Mouse (Mus musculus) intestine, embryonic 16.5 days (tissue): ENCODE data around the gene Trpm6. TPM values are rescaled to one million over a fixed set of nuclear protein-coding genes. Genes with fewer than 3 reads are reported as not detected.

Experiments
- ATAC-seq: fragments of 200-750 bp; cut with Nextera tagmentation; 2 replicates; pipeline ENCODE4 v1.8.0; 2017; ENCODE audit warnings: moderate TSS enrichment, moderate library complexity
- H3K27ac ChIP-seq: fragments of 300-500 bp; sonication (generic); 2 replicates; pipeline ENCODE4 v1.5.1; 2014; ENCODE audit warnings: mild to moderate bottlenecking, low read length
- H3K27me3 ChIP-seq: fragments of 300-500 bp; sonication (generic); replicated peaks from 2 replicates; pipeline ENCODE4 v1.6.1; 2014; ENCODE audit warnings: low read length, control low read depth, mixed read lengths; ENCODE audit not compliant: control insufficient read depth, insufficient read depth
- H3K36me3 ChIP-seq: fragments of 300-500 bp; sonication (generic); 2 replicates; pipeline ENCODE4 v1.6.1; 2014; ENCODE audit warnings: low read length, control low read depth; ENCODE audit not compliant: control insufficient read depth, insufficient read depth
- H3K4me1 ChIP-seq: fragments of 300-500 bp; sonication (generic); 2 replicates; pipeline ENCODE4 v1.6.1; 2014; ENCODE audit warnings: low read length, control low read depth, mixed read lengths; ENCODE audit not compliant: control insufficient read depth, insufficient read depth
- H3K4me2 ChIP-seq: fragments of 300-500 bp; sonication (generic); 2 replicates; pipeline ENCODE4 v1.6.1; 2014; ENCODE audit warnings: low read depth, low read length, control low read depth
- H3K4me3 ChIP-seq: fragments of 300-500 bp; sonication (generic); 2 replicates; pipeline ENCODE4 v1.5.1; 2014; ENCODE audit warnings: mild to moderate bottlenecking, low read length
- H3K9ac ChIP-seq: fragments of 300-500 bp; sonication (generic); 2 replicates; pipeline ENCODE4 v1.6.1; 2014; ENCODE audit warnings: low read depth, low read length
- H3K9me3 ChIP-seq: fragments of 300-500 bp; sonication (generic); 2 replicates; pipeline ENCODE4 v1.6.1; 2016; ENCODE audit warnings: low read length, control low read depth; ENCODE audit not compliant: control insufficient read depth
- WGBS: fragments of 180-500 bp; shearing (Covaris S2); extraction: QIAGEN DNeasy Blood & Tissue Kit; methylation state at CpG from one replicate; pipeline ENCODE4 v1.1.7; 2014; 5-methylcytosine and 5-hydroxymethylcytosine counted together
- polyA plus RNA-seq: library from polyadenylated mRNA; unstranded; fragments of >200 nt; fragmentation: Nextera tagmentation; extraction: Ambion mirVana; gene quantifications from 2 replicates; pipeline ENCODE4 v1.2.1, GENCODE M21; 2015

The Trpm6 gene
- polyA plus RNA-seq, 1 experiment from 2014 or later, result 0.07 TPM

GRCm38 (mm10) chr19:18758269-18758668, 8.5 kb downstream of the Trpm6 start:
- H3K4me2 ChIP-seq, result no peak overlapping the region
- 33% methylated on average over 6 of the region's 6 CpGs for WGBS

GRCm38 (mm10) chr19:18758916-18759315, 9.1 kb downstream of the Trpm6 start:
- H3K27me3 ChIP-seq, result no peaks in the 10 kb centered on the region
- no peak overlapping the region for H3K4me3 ChIP-seq
- H3K4me2 ChIP-seq, result no peak overlapping the region
- no peaks in the 10 kb centered on the region for H3K4me1 ChIP-seq
- no peak overlapping the region for H3K27ac ChIP-seq
- ATAC-seq, result no peak
- 57% methylated on average over 9 of the region's 9 CpGs for whole genome bisulfite sequencing
- H3K9me3 ChIP-seq, result no peaks in the 10 kb centered on the region
- H3K9ac ChIP-seq, result no peak overlapping the region
- H3K36me3 ChIP-seq, result no peaks in the 10 kb centered on the region

More at GRCm38 (mm10) chr19:18758269-18758668, 8.5 kb downstream of the Trpm6 start:
- no peak for ATAC-seq
- Histone ChIP-seq H3K9ac (no peak overlapping the region), H3K9me3 (no peaks in the 10 kb centered on the region), H3K27ac (no peak overlapping the region), H3K4me1 (no peaks in the 10 kb centered on the region), H3K4me3 (no peak overlapping the region), H3K27me3 (no peaks in the 10 kb centered on the region), H3K36me3 (no peaks in the 10 kb centered on the region)

DNA sequence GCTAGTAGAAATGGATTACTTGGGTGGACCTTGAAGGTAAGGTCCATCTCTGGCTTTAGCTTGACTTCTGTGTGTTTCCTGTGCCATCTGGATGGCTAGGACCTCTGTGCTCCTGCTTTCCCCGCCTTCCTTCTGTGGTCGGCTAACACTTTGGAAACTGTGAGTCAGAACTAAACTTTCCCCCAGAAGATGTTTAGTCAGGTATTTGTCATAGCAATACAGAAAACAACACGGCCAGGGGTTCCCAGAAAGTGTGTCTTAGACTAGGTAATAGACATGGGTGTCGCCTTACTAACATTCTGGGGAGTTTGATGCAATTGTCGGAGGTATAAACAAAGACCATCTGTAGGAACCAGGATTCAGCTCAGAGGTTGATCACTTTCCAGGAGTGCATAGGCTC, 16.6 kb downstream of the Trpm6 start:
- Histone ChIP-seq H3K4me3 (no peak overlapping the region), H3K27me3 (no peaks in the 10 kb centered on the region), H3K36me3 (no peaks in the 10 kb centered on the region), H3K9me3 (no peaks in the 10 kb centered on the region), H3K4me1 (no peaks in the 10 kb centered on the region), H3K4me2 (no peak overlapping the region), H3K27ac (no peak overlapping the region), H3K9ac (no peak overlapping the region)
- no peak for ATAC-seq
- WGBS, result 74% methylated on average over 5 of the region's 5 CpGs

GRCm38 (mm10) chr19:18771048-18771447, 21.3 kb downstream of the Trpm6 start:
- Histone ChIP-seq H3K4me3 (no peak overlapping the region), H3K4me1 (no peaks in the 10 kb centered on the region), H3K9ac (no peak overlapping the region), H3K36me3 (no peaks in the 10 kb centered on the region), H3K9me3 (no peaks in the 10 kb centered on the region), H3K27ac (no peak overlapping the region), H3K4me2 (no peak overlapping the region), H3K27me3 (no peaks in the 10 kb centered on the region)
- 59% methylated on average over 1 of the region's 1 CpGs for WGBS
- ATAC-seq, result no peak

- Histone ChIP-seq H3K9me3 (no peaks in the 10 kb centered on the region), H3K27ac (no peak overlapping the region), H3K27me3 (no peaks in the 10 kb centered on the region), H3K4me2 (no peak overlapping the region), H3K9ac (no peak overlapping the region), H3K4me1 (no peaks in the 10 kb centered on the region), H3K36me3 (no peaks in the 10 kb centered on the region), H3K4me3 (no peak overlapping the region)
- ATAC-seq, result no peak
- 79% methylated on average over 1 of the region's 1 CpGs for WGBS
Measured at GRCm38 (mm10) chr19:18771561-18771960, 21.8 kb downstream of the Trpm6 start.

- ATAC-seq, result peak; percentile 58
- no peaks in the 10 kb centered on the region for H3K4me1 ChIP-seq
- no peaks in the 10 kb centered on the region for H3K36me3 ChIP-seq
- 75% methylated on average over 5 of the region's 5 CpGs for WGBS
- no peaks in the 10 kb centered on the region for H3K9me3 ChIP-seq
- no peak overlapping the region for H3K4me2 ChIP-seq
- no peak overlapping the region for H3K9ac ChIP-seq
- no peak overlapping the region for H3K4me3 ChIP-seq
- H3K27ac ChIP-seq, result no peak overlapping the region
- no peaks in the 10 kb centered on the region for H3K27me3 ChIP-seq
Measured at GRCm38 (mm10) chr19:18772888-18773488, 23.2 kb downstream of the Trpm6 start.

GRCm38 (mm10) chr19:18774085-18774484, 24.3 kb downstream of the Trpm6 start:
- no peaks in the 10 kb centered on the region for H3K9me3 ChIP-seq
- H3K4me1 ChIP-seq, result no peaks in the 10 kb centered on the region
- WGBS, result 40% methylated on average over 1 of the region's 1 CpGs
- H3K27me3 ChIP-seq, result no peaks in the 10 kb centered on the region
- no peak overlapping the region for H3K4me2 ChIP-seq
- H3K9ac ChIP-seq, result no peak overlapping the region
- no peak overlapping the region for H3K4me3 ChIP-seq
- no peaks in the 10 kb centered on the region for H3K36me3 ChIP-seq
- ATAC-seq, result no peak
- H3K27ac ChIP-seq, result no peak overlapping the region

GRCm38 (mm10) chr19:18799646-18800045, 49.9 kb downstream of the Trpm6 start:
- ATAC-seq, result no peak
- WGBS, result 78% methylated on average over 1 of the region's 1 CpGs
- no peaks in the 10 kb centered on the region for H3K9me3 ChIP-seq
- H3K4me1 ChIP-seq, result no peaks in the 10 kb centered on the region
- H3K9ac ChIP-seq, result no peak overlapping the region
- H3K4me2 ChIP-seq, result no peak overlapping the region
- no peak overlapping the region for H3K27ac ChIP-seq
- no peaks in the 10 kb centered on the region for H3K27me3 ChIP-seq
- H3K4me3 ChIP-seq, result no peak overlapping the region
- no peaks in the 10 kb centered on the region for H3K36me3 ChIP-seq

DNA sequence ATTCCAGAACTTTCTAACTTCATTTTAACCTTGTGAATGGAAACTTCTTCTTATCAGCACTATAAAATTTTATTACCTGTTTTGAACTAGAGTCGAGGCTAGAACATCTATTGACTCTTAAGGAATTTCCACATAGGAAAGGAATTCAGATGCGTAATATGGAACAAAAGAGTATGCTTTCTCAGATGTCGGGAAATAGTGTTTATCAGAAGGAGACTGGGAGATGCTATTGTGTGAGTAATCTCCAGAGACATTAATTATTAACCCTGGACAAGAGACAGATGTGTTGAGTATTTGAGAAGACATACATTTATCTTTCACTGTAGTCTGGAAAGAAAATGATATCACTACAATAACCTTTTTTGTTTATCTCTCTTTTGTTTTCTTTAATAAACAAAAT, 61.5 kb downstream of the Trpm6 start:
- no peaks in the 10 kb centered on the region for H3K4me1 ChIP-seq
- no peaks in the 10 kb centered on the region for H3K27me3 ChIP-seq
- ATAC-seq, result peak; percentile 79
- H3K36me3 ChIP-seq, result no peaks in the 10 kb centered on the region
- no peaks in the 10 kb centered on the region for H3K9me3 ChIP-seq
- WGBS, result 44% methylated on average over 3 of the region's 3 CpGs
- no peak overlapping the region for H3K27ac ChIP-seq
- no peak overlapping the region for H3K4me3 ChIP-seq
- H3K4me2 ChIP-seq, result no peak overlapping the region
- no peak overlapping the region for H3K9ac ChIP-seq

GRCm38 (mm10) chr19:18815170-18815569, 65.4 kb downstream of the Trpm6 start:
- Histone ChIP-seq H3K9me3 (no peaks in the 10 kb centered on the region), H3K4me3 (no peak overlapping the region), H3K27me3 (no peaks in the 10 kb centered on the region), H3K36me3 (no peaks in the 10 kb centered on the region), H3K4me1 (no peaks in the 10 kb centered on the region), H3K4me2 (no peak overlapping the region), H3K27ac (no peak overlapping the region), H3K9ac (no peak overlapping the region)
- 74% methylated on average over 13 of the region's 13 CpGs for WGBS
- ATAC-seq, result no peak
